Mouse (Mus musculus) bone marrow macrophage, adult 2 months (primary cell): ENCODE data around the gene Lcmt1.

Experiments
- CTCF ChIP-seq: IDR thresholded peaks from 2 replicates; pipeline ENCODE4 v1.5.1; 2012; ENCODE audit warnings: low read depth, mild to moderate bottlenecking, low read length, moderate library complexity
- POLR2A ChIP-seq: IDR thresholded peaks from 2 replicates; pipeline ENCODE4 v1.6.1; 2012; ENCODE audit warnings: mild to moderate bottlenecking, low read depth, low read length, borderline replicate concordance

DNA sequence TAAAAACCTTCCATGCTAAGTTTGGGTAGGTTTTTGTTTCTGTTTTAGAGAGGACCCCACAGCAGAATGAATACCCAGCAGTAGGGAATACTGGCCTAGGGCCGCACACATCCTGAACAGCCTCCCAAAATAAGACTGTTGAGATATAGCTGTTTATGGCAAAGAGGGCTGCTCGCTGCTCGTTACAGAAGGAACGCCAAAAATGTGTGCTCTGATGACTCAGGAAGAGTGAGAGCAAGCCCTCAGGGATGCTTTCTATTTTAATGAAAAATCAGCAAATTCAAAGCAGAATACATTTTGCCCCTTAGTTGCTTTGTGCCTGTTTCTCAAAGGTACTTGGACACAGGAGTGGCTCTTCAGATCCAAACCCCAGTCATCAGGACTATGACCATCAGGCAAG is 41.7 kb upstream of the Lcmt1 start:
- TF ChIP-seq CTCF (no peak), POLR2A (no peak)
